Mouse (Mus musculus): ENCODE data around the gene Snupn.
A peak's percentile ranks its signal among the peaks of the same experiment; 100 is the strongest.
"Not testable (repeated sequence)": the region's sequence is repeated elsewhere in the genome, so short reads cannot be mapped to it uniquely, and the experiment has no call there.

Snupn gene

GRCm38 (mm10) chr9:56950414-56951400, at the start of gene Snupn:
TSS of gene Snupn (plus strand) at chr9:56950878.
- peak; percentile 94 for DNase-seq (ENCODE audit: low read depth, low spot score)

- DNase-seq (ENCODE audit: low read depth, low spot score): no peak
Observed at GRCm38 (mm10) chr9:56901187-56901586, 49.5 kb upstream of the Snupn start.

GRCm38 (mm10) chr9:56903662-56904061, 47.0 kb upstream of the Snupn start:
- DNase-seq (ENCODE audit: low read depth, low spot score): no peak

DNA sequence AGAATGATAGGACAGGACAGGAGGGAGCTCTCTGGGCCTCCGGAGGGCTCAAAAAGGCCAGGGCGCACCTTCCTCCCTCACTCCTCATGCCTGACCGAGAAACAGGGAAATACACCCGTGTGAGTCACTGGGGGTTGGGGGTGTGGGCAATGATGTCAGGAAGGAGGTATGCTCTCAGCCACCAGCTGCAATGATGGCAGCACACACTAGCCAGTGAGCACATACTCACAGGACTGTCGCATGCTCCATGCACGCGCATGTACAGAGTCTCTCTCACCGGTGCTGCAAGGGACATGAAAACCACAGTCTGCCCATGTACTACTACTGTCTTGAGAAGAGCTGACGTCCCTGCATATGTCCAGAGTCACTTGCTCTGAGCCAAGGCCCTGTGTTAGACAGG, 43.1 kb upstream of the Snupn start:
- DNase-seq (ENCODE audit: low read depth, low spot score): no peak

- not testable (repeated sequence) for DNase-seq (ENCODE audit: low read depth, low spot score)
Observed at GRCm38 (mm10) chr9:56909991-56910390, 40.7 kb upstream of the Snupn start.

- DNase-seq (ENCODE audit: low read depth, low spot score): no peak
Observed at GRCm38 (mm10) chr9:56911017-56911416, 39.7 kb upstream of the Snupn start.

DNA sequence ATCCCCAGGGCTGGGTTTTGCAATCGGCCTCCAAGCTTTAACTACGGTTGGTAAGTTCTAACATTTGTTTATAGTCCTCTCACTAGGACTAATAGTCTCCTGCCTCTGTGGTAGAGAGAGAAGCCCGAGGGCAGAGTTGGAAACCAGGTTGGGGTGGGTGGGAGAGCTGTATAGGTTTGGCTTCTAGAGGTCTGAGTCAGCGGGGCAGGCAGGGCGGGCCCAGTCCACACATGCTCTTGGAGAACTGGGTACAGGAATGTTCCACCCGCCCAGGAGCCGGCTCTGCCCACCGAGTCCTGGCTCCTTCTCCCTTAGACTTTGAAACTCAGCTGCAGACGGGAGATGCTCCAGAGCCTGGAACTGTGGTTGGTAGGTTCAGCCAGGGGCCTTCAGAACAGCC, 36.7 kb upstream of the Snupn start:
- no peak for DNase-seq (ENCODE audit: low read depth, low spot score)

- no peak for DNase-seq (ENCODE audit: low read depth, low spot score)
Observed at GRCm38 (mm10) chr9:56915116-56915515, 35.6 kb upstream of the Snupn start.

DNA sequence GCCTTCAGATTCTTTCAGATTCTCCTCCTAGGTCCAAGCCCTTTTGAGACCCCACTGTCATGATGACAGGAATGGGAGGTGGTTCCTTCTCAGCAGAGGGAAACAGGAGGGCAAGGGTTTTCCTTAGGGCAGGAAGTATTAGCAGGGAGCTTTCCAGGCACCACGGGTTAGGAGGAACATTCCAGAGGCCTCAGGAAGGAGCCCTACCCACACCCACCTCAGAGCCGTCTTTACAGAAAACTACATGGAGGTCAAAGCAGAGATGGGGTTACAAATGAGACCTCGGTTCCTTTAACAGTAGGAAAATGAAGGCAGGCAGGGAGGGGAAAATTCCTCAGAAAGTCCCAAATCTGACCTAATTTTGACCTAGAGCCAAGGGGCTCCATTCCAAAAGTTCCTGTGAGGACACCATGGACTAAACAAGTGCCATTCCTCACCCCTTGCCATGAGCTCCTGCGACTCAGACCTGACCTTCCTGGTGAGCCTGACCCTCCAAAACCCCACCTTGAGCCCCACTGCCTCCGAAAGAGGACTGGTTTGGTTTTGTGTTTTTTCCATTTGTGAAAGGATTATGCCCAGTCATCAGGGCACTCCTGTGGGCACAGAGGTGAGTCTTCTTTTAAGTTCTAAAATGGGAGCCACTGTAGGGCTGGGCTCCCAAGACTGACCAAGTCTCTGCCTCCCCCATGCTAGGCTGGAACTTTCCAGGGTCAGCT, 34.8 kb upstream of the Snupn start:
- no peak for DNase-seq (ENCODE audit: low read depth, low spot score)

DNA sequence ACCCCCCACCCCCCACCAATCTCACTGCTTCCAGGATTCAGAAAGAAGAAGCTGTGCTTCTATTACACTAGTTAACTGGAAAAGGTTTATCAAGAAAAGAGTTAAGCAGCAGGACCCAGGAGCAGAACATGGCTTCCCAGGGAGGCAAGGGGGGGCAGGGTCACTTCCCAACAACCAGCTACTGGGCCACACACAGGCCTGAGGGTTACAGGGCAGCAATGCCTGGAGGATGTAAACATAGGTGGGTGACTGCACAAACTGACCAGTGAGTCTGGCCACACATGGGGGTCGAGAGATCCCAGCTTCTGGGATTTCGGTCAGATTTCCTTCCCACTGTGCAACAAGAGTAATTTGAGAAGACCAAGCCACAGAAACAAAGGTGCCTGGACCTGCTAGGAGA, 33.5 kb upstream of the Snupn start:
- DNase-seq (ENCODE audit: low read depth, low spot score): no peak

DNA sequence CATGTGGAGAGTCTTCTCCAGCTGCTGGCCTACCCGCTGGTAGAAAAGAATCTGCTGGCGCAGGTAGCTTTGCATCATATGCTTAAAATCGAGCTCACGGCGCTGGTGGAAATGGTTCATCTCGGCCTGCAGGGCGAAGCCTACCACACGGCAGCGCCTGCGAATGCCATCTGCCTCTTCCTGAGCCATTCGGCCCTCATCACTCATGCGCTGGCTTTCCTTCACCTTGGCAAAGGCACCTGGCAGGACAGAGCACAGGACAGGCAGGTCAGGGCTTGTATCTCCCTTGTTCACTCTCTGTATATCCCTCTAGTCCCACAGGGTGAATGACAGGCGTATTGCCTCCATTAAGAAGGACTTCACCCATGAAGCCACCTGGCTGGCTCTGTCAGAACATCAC, 32.2 kb upstream of the Snupn start:
- DNase-seq (ENCODE audit: low read depth, low spot score): no peak

- DNase-seq (ENCODE audit: low read depth, low spot score): no peak
Observed at GRCm38 (mm10) chr9:56922746-56923145, 27.9 kb upstream of the Snupn start.

- DNase-seq (ENCODE audit: low read depth, low spot score): no peak
Observed at GRCm38 (mm10) chr9:56923841-56924650, 26.6 kb upstream of the Snupn start.

DNA sequence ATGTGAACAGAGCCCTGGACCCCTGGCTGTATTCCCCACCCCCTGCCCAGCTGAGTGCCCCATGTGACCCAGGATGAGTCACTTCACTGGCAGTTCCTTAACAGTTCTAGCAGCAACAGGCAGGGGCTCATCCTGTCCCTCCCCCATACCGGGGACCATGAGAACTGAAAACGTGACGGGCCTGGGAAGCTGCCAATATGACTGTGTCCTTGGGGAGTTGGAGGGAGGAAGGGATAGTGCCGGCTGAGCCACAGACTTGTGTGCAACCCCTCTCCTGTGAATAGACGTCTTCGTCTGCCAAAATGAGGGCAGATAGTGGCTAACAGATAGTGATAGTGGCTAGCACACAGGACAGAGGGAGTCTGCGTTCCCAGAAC, 26.0 kb upstream of the Snupn start:
- no peak for DNase-seq (ENCODE audit: low read depth, low spot score)

DNA sequence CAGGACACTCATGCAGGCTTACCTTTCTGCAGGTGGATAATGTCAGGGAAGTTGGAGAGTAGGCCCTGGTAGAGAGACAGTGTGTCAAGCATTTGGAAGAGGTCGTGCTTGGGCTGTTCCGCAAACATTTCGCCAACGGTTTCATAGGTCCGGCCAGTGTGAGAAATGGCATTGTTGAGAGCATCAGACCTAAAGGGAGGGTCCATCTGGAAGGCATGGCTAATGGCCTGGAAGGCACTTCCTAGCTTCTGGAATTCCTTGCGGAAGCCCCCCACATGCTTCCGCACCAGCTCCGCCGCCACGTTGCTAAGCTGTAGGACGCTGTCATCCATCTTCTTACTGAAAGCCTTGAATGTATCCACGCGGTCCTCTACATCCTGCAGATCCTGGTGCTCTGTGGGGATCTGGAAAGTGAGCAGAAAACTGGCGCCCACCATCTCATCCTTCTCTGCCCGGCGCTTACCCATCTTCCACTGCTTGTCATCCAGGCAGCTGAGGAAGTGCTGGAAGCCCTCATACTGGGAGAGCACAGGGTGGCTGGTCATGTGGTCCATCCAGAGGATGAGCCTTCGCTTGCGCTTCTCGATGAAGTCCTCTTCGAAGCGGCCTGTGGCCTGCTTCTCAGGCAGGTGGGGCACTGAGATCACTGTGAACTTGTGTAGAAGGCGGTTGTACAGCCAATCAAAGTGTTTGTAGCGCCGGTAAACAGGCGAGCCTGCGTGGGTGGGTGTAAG, 25.2 kb upstream of the Snupn start:
- no peak for DNase-seq (ENCODE audit: low read depth, low spot score)

GRCm38 (mm10) chr9:56926025-56926360, 24.7 kb upstream of the Snupn start:
- no peak for DNase-seq (ENCODE audit: low read depth, low spot score)

DNA sequence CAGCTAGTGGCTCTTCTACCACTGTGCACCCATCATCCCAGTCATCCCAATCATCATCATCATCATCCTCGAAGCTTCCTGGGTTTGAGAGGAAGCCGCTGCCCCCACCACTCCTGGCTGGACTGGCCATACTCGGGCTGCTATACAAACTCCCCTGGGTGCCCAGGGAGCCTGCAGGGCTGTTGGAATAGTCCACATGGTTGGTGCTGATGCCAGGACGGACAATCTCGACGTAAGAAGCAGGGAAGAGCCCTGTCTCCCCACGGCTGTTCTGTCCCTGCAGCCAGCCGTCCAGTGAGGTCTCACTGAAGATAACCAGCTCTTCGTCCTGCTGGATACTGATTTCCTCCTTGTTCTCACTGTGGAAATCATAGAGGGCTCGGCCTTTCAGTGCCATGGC, 24.3 kb upstream of the Snupn start:
- DNase-seq (ENCODE audit: low read depth, low spot score): no peak

DNA sequence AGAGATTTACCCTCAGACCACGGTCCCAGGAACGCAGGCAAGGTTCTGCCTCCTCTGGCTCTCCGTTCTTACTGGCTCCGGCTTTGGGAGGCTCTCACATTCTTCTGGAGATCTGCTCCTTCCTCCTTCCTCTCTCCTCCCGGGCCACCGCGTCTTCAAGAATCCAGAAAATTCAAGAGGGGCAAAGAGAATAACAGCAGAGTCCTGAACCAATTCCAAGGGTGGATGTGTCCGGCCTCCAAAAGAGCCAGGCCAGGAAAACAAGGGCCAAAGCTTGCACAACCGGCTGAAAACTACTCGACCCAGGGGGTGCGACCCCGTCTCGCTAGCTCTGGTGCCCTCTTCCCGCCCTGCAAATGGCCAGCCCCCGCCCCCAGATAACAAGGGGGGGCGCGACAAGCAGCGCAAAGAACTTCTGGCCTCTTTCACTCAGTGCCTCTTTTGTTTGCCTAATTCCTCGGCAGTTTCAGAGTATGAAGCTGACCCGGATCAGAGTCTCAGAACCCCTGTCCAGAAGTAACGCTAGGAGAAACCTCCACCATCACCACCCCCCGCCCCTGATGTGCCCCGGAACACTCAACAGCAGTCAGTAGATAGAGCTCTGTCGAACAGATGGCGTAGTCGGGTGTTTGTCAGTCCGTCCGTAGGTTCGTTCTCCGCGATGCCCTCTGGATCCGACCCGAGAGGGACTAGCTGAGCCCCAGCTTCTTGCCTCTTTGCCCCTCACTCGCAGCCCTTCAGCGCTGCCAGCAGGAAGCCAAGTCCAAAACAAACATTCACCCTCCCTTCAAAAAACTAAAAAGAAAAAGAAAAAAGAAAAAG, 23.3 kb upstream of the Snupn start:
- DNase-seq (ENCODE audit: low read depth, low spot score): no peak

- DNase-seq (ENCODE audit: low read depth, low spot score): peak; percentile 52
Observed at GRCm38 (mm10) chr9:56928041-56928811, 22.5 kb upstream of the Snupn start, which contains the start of gene Snx33. TSS of gene Snx33 (minus strand) at chr9:56928371.

- no peak for DNase-seq (ENCODE audit: low read depth, low spot score)
Observed at GRCm38 (mm10) chr9:56929496-56929895, 21.2 kb upstream of the Snupn start.

Data from brain, embryonic 18.5 days (tissue).